Mouse (Mus musculus) stomach, embryonic 16.5 days (tissue): ENCODE measurements around the gene Gabpb2. TPM values are rescaled to one million over a fixed set of nuclear protein-coding genes. Genes with fewer than 3 reads are reported as not detected.
A peak's percentile ranks its signal among the peaks of the same experiment; 100 is the strongest.

Experiments used
- ATAC-seq: fragments of 200-750 bp; cut with Nextera tagmentation; 2 replicates; pipeline ENCODE4 v1.8.0; 2017; ENCODE audit warnings: moderate number of reproducible peaks, moderate TSS enrichment; ENCODE audit not compliant: insufficient read depth, low FRiP score
- H3K27ac ChIP-seq: fragments of 300-500 bp; sonication (generic); 2 replicates; pipeline ENCODE4 v1.5.1; 2014; ENCODE audit warnings: low read length
- H3K27me3 ChIP-seq: fragments of 300-500 bp; sonication (generic); 2 replicates; pipeline ENCODE4 v1.6.1; 2014; ENCODE audit warnings: low read length, control low read depth, mixed read lengths; ENCODE audit not compliant: control insufficient read depth, insufficient read depth
- H3K36me3 ChIP-seq: fragments of 300-500 bp; sonication (generic); 2 replicates; pipeline ENCODE4 v1.6.1; 2014; ENCODE audit warnings: low read length; ENCODE audit not compliant: control insufficient read depth, insufficient read depth
- H3K4me1 ChIP-seq: fragments of 300-500 bp; sonication (generic); 2 replicates; pipeline ENCODE4 v1.6.1; 2014; ENCODE audit warnings: low read length, control low read depth, mixed read lengths; ENCODE audit not compliant: control insufficient read depth, insufficient read depth
- H3K4me2 ChIP-seq: fragments of 300-500 bp; sonication (generic); 2 replicates; pipeline ENCODE4 v1.6.1; 2014; ENCODE audit warnings: low read depth, low read length, mixed read lengths
- H3K4me3 ChIP-seq: fragments of 300-500 bp; sonication (generic); replicated peaks from 2 replicates; pipeline ENCODE4 v1.5.1; 2014; ENCODE audit warnings: mild to moderate bottlenecking, low read length
- H3K9ac ChIP-seq: fragments of 300-500 bp; sonication (generic); 2 replicates; pipeline ENCODE4 v1.6.1; 2014; ENCODE audit warnings: low read length
- H3K9me3 ChIP-seq: fragments of 300-500 bp; sonication (generic); replicated peaks from 2 replicates; pipeline ENCODE4 v1.6.1; 2016; ENCODE audit warnings: low read length, control low read depth; ENCODE audit not compliant: control insufficient read depth
- WGBS: fragments of 180-500 bp; shearing (Covaris S2); extraction: QIAGEN DNeasy Blood & Tissue Kit; methylation state at CpG from one replicate; pipeline ENCODE4 v1.1.7; 2014; 5-methylcytosine and 5-hydroxymethylcytosine counted together
- polyA plus RNA-seq: library from polyadenylated mRNA; unstranded; fragments of >200 nt; fragmentation: Nextera tagmentation; extraction: Ambion mirVana; gene quantifications from 2 replicates; pipeline ENCODE4 v1.2.1, GENCODE M21; 2015

Gabpb2 gene
- polyA plus RNA-seq, 1 experiment from 2014 or later, result 10.9 TPM

DNA sequence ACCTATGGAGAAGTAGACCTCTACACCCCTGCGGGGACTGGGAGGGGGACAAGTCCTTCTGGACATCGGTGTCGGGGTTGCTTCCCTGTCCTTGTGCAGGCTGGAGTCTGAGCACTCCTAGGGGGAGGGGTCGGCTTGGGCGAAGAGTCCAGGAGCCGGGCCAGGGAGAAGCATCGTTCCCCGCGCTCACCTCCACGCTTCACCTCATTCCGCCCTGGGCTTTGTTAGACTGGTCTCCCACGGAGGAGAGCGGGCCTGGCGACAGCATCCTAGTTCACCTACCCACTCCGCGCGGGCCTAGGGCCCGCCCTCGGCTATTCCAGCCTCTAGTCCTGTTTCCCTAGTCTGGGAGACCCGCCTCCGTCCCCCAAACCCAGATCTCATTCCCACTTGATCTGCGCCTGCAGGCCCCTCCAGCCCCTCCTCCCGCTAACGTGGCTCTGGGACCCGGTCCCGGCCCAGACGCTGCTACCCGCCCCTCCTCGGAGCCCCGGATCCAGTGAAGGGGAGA is 56.6 kb downstream of the Gabpb2 start:
- peak overlapping the region; percentile 79 for H3K4me3 ChIP-seq
- ATAC-seq, result peak; percentile 14
- peak overlapping the region; percentile 49 for H3K27ac ChIP-seq
- peak overlapping the region; percentile 81 for H3K9ac ChIP-seq
- H3K4me1 ChIP-seq, result peaks cover 32% of the 10 kb centered on the region
- no peaks in the 10 kb centered on the region for H3K27me3 ChIP-seq
- H3K9me3 ChIP-seq, result no peaks in the 10 kb centered on the region
- no peaks in the 10 kb centered on the region for H3K36me3 ChIP-seq
- peak overlapping the region; percentile 86 for H3K4me2 ChIP-seq
- WGBS, result 1% methylated on average over 30 of the region's 30 CpGs

- no peaks in the 10 kb centered on the region for H3K27me3 ChIP-seq
- H3K9me3 ChIP-seq, result no peaks in the 10 kb centered on the region
- ATAC-seq, result peak; percentile 94
- peak within 1 kb of the TSS; percentile 49 for H3K27ac ChIP-seq
- H3K4me2 ChIP-seq, result peak within 1 kb of the TSS; percentile 86
- peaks cover 32% of the 10 kb centered on the region for H3K4me1 ChIP-seq
- peak within 1 kb of the TSS; percentile 81 for H3K9ac ChIP-seq
- peak within 1 kb of the TSS; percentile 79 for H3K4me3 ChIP-seq
- under 1% methylated on average over 66 of the region's 66 CpGs for WGBS
- no peaks in the 10 kb centered on the region for H3K36me3 ChIP-seq
These were observed 57.4 kb downstream of the Gabpb2 start, which contains the start of gene Sema6c for GRCm38 (mm10) chr3:95159987-95160963. Gene Sema6c (plus strand): TSS chr3:95160457.

DNA sequence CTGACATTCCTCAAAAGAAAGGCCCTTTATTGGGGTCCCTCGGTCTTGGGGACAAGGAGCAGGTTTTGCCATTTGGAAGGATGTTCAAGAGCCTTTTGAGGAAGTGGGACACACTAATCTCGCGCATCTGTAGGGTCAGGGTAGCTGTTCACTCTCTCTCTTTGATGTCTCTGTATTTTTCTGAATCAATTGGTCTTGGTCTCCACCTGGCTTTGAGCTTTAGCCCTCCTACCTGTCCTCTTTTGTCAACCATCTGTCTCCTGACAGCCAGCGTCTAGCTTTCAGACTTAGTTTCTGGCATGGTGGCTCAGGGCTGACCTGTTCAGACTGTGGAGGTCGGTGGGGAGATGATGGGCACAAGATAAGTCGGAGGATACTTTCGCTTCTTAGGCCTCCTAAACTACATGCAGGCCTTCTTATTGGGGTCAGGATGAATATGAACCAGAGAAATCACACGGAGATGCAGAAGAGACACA is 58.2 kb downstream of the Gabpb2 start:
- Histone ChIP-seq H3K4me1 (peaks cover 32% of the 10 kb centered on the region), H3K4me3 (peak overlapping the region; percentile 79), H3K36me3 (no peaks in the 10 kb centered on the region), H3K9me3 (no peaks in the 10 kb centered on the region), H3K9ac (peak overlapping the region; percentile 69), H3K27ac (no peak overlapping the region), H3K27me3 (no peaks in the 10 kb centered on the region), H3K4me2 (peak overlapping the region; percentile 86)
- no peak for ATAC-seq
- WGBS, result 31% methylated on average over 8 of the region's 8 CpGs

DNA sequence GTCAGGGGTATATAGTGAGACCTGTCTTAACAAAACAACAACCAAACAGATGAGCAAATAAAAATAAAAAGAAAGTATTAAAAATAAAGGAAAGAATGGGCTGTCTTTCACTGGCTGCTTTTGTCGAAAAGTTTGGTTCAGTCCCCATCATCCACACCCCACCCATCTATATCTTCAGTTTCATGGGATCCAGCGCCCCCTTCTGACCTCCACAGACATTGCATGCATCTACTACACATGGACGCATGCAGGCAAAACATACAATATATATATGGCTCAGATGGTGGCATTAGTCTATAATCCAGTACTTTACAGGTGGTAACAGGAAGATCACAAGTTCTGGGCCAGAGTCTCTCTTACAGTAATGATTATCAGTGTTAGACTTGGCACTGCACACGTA is 63.8 kb downstream of the Gabpb2 start:
- H3K27me3 ChIP-seq, result no peaks in the 10 kb centered on the region
- H3K4me2 ChIP-seq, result no peak overlapping the region
- no peak for ATAC-seq
- no peaks in the 10 kb centered on the region for H3K9me3 ChIP-seq
- H3K36me3 ChIP-seq, result no peaks in the 10 kb centered on the region
- WGBS, result 54% methylated on average over 4 of the region's 4 CpGs
- no peak overlapping the region for H3K4me3 ChIP-seq
- no peak overlapping the region for H3K27ac ChIP-seq
- H3K4me1 ChIP-seq, result no peaks in the 10 kb centered on the region
- H3K9ac ChIP-seq, result no peak overlapping the region

DNA sequence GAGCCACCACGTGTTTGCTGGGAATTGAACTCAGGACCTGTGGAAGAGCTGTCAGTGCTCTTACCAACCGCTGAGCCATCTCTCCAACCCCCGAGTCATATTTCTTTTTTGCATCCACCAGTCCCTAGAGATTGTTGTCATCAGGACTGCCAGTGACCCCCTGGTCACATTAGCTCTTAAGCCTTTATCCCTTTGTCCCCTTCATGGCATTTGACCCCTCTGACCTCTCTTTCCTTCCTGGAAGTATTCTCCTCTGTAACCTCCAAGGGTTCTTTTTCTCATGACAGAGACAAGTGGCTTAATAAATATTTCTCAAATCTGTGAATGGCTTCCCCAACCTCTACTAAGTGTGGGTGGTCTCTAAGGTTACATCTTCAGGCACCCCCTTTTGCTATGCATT is 69.8 kb downstream of the Gabpb2 start:
- no peak for ATAC-seq
- WGBS, result 54% methylated on average over 3 of the region's 3 CpGs

GRCm38 (mm10) chr3:95142617-95143011 is 75.1 kb downstream of the Gabpb2 start:
- ATAC-seq, result peak; percentile 79; the same call in 1 of the 2 replicates
- Histone ChIP-seq H3K4me1 (no peaks in the 10 kb centered on the region), H3K36me3 (0 out of 2 replicates have a peak, but pooled peaks cover 6% of the 10 kb centered on the region), H3K9me3 (no peaks in the 10 kb centered on the region), H3K9ac (no peak overlapping the region), H3K4me3 (no peak overlapping the region), H3K4me2 (no peak overlapping the region), H3K27ac (no peak overlapping the region), H3K27me3 (no peaks in the 10 kb centered on the region)
- WGBS, result 7% methylated on average over 5 of the region's 5 CpGs

More for the DNA sequence above, 69.8 kb downstream of the Gabpb2 start:
- Histone ChIP-seq H3K4me1 (no peaks in the 10 kb centered on the region), H3K36me3 (no peaks in the 10 kb centered on the region), H3K27ac (no peak overlapping the region), H3K27me3 (no peaks in the 10 kb centered on the region), H3K9me3 (no peaks in the 10 kb centered on the region), H3K9ac (no peak overlapping the region), H3K4me2 (no peak overlapping the region), H3K4me3 (no peak overlapping the region)

GRCm38 (mm10) chr3:95141952-95142616 is 75.6 kb downstream of the Gabpb2 start, which contains the start of gene Tnfaip8l2:
Gene Tnfaip8l2 (minus strand): TSS chr3:95142360.
- ATAC-seq, result no peak; the same call in 1 of the 2 replicates
- peak within 1 kb of the TSS; percentile 33; the same call in 1 of the 2 replicates for H3K27ac ChIP-seq
- H3K9me3 ChIP-seq, result no peaks in the 10 kb centered on the region
- H3K4me2 ChIP-seq, result no peak within 1 kb of the TSS
- 77% methylated on average over 10 of the region's 10 CpGs for WGBS
- peak within 1 kb of the TSS; percentile 19 for H3K4me3 ChIP-seq
- H3K36me3 ChIP-seq, result 0 out of 2 replicates have a peak, but pooled peaks cover 6% of the 10 kb centered on the region
- no peaks in the 10 kb centered on the region for H3K27me3 ChIP-seq
- H3K4me1 ChIP-seq, result no peaks in the 10 kb centered on the region
- H3K9ac ChIP-seq, result no peak within 1 kb of the TSS

DNA sequence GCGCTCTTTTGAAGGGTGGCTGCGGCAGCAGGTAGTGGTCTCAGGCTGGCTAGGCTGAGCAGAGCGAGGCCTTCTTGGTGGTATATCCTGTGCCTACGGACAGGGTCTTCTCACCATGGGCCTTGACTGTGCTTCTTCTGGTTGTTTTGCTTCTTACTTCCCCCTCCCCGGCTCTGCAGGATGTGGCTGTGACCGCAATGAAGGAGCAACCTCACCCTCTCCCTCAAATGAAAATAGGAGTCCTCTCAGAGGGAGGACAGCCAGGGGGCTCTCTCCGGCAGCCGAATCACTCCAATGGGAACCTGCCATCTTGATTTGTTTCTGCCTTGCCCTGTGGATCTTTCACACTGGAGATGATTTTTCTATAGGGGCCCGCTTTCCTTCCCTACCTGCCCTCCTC is 76.2 kb downstream of the Gabpb2 start:
- no peak overlapping the region for H3K4me2 ChIP-seq
- H3K9ac ChIP-seq, result no peak overlapping the region
- H3K9me3 ChIP-seq, result no peaks in the 10 kb centered on the region
- ATAC-seq, result no peak
- H3K36me3 ChIP-seq, result 0 out of 2 replicates have a peak, but pooled peaks cover 6% of the 10 kb centered on the region
- H3K27me3 ChIP-seq, result no peaks in the 10 kb centered on the region
- peak overlapping the region; percentile 19; the same call in 1 of the 2 replicates for H3K4me3 ChIP-seq
- no peaks in the 10 kb centered on the region for H3K4me1 ChIP-seq
- WGBS, result 90% methylated on average over 9 of the region's 9 CpGs
- H3K27ac ChIP-seq, result peak overlapping the region; percentile 33; the same call in 1 of the 2 replicates
